Mouse (Mus musculus) right cerebral cortex, postnatal 10 days (tissue): Measurements from ENCODE around the gene Dpp3.
"Not testable (repeated sequence)": the region's sequence is repeated elsewhere in the genome, so short reads cannot be mapped to it uniquely, and the experiment has no call there.

Experiments used
- DNase-seq, 2 experiments: peaks; one replicate each; pipeline ENCODE4 v3.0.0; 2021; ENCODE audit warnings: low spot score in 2 of 2

Gene Dpp3

GRCm38 (mm10) chr19:4927904-4928531 is at the start of gene Dpp3:
Dpp3 (minus strand) TSS chr19:4928287.
- DNase-seq: peak; percentile 99

- DNase-seq: no peak
Observed at GRCm38 (mm10) chr19:4968236-4968635, 40.1 kb upstream of the Dpp3 start.

GRCm38 (mm10) chr19:4961928-4962601 is 34.0 kb upstream of the Dpp3 start, which contains the start of gene Mrpl11:
Mrpl11 (plus strand) TSS chr19:4962147.
- peak; percentile 93 to 96 for DNase-seq

- not testable (repeated sequence) for DNase-seq
Observed at GRCm38 (mm10) chr19:4948641-4949040, 20.6 kb upstream of the Dpp3 start.

GRCm38 (mm10) chr19:4945540-4945939 is 17.5 kb upstream of the Dpp3 start:
- no peak for DNase-seq

- peak; percentile 40 to 49 for DNase-seq
Observed at GRCm38 (mm10) chr19:4943253-4943588, 15.1 kb upstream of the Dpp3 start.

- DNase-seq: peak; percentile 83 to 86
Observed at GRCm38 (mm10) chr19:4942551-4943252, 14.6 kb upstream of the Dpp3 start, which contains the start of gene Peli3. Peli3 (minus strand) TSS chr19:4943127.

GRCm38 (mm10) chr19:4937444-4938310 is 9.6 kb upstream of the Dpp3 start:
- DNase-seq: no peak

- DNase-seq: no peak
Observed at GRCm38 (mm10) chr19:4936896-4937295, 8.8 kb upstream of the Dpp3 start.

GRCm38 (mm10) chr19:4928781-4929180 is 694 bp upstream of the Dpp3 start:
- peak in 1 of 2 experiments; percentile 44 for DNase-seq

- no peak for DNase-seq
Observed at GRCm38 (mm10) chr19:4925121-4925860, 2.8 kb downstream of the Dpp3 start.

GRCm38 (mm10) chr19:4919652-4920051 is 8.4 kb downstream of the Dpp3 start:
- no peak for DNase-seq

GRCm38 (mm10) chr19:4916827-4917226 is 11.3 kb downstream of the Dpp3 start:
- no peak for DNase-seq

- no peak for DNase-seq
Observed at GRCm38 (mm10) chr19:4915924-4916603, 12.0 kb downstream of the Dpp3 start.

GRCm38 (mm10) chr19:4909376-4909775 is 18.7 kb downstream of the Dpp3 start:
- DNase-seq: no peak

- no peak for DNase-seq
Observed at GRCm38 (mm10) chr19:4908107-4908506, 20.0 kb downstream of the Dpp3 start.

- DNase-seq: peak; percentile 91
Observed at GRCm38 (mm10) chr19:4905979-4906794, 21.9 kb downstream of the Dpp3 start, which contains the start of gene Bbs1. Bbs1 (minus strand) TSS chr19:4906628.

GRCm38 (mm10) chr19:4899888-4900287 is 28.2 kb downstream of the Dpp3 start:
- no peak for DNase-seq

GRCm38 (mm10) chr19:4898972-4899371 is 29.1 kb downstream of the Dpp3 start:
- DNase-seq: no peak
